Mouse (Mus musculus): ENCODE results near the gene 4931429L15Rik. TPM values are rescaled to one million over a fixed set of nuclear protein-coding genes. Genes with fewer than 3 reads are reported as not detected.

Gene 4931429L15Rik
- polyA plus RNA-seq, 1 experiment from 2014 or later, result not detected

DNA sequence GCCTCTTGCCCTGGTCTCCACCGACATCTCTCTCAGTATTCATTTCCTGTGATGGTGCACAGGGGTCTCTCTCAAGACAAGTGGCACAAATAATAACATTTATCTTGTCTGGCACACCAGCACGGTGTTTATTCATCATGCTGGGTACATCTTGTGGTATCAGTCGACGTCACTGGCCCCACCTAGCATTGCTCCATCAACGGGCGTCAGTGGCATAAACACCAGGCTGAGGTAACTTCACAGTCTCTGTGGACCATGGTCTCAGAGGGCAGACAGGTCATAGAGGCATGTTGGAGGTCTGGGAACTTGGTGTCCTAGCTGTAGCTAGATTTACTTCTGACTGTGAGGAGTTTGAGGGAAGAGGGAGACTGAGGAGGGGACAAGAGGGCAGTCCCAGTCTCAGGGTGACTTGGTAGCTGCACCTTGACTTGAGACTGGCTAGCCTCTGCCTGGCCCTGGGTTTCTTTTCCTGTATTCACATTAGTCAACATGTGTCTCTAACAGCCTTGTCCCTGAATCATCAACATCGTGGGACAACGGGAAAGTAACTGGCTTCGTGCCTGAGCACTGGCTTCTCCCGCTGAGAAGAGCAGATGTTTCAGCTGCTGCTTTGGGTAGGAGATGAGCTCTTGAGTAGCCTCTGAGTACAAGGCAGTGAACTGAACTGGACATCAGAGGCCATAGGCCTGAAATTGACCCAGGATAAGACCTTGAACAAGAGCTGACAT, 63.0 kb downstream of the 4931429L15Rik start:
- H3K4me3 ChIP-seq, result no peak overlapping the region
- H3K4me2 ChIP-seq, result no peak overlapping the region
- H3K27ac ChIP-seq, result 0 out of 2 replicates have a peak overlapping the region, but pooled peaks have one; percentile 5
- no peak for ATAC-seq (replicated peaks; ENCODE audit: insufficient number of reproducible peaks, insufficient read depth, low FRiP score, low read depth)
- H3K36me3 ChIP-seq, result no peaks in the 10 kb centered on the region
- 76% methylated on average over 10 of the region's 10 CpGs for WGBS
- H3K27me3 ChIP-seq, result no peaks in the 10 kb centered on the region
- H3K9ac ChIP-seq, result no peak overlapping the region
- no peaks in the 10 kb centered on the region for H3K9me3 ChIP-seq (replicated peaks)
- H3K4me1 ChIP-seq (replicated peaks), result no peaks in the 10 kb centered on the region

- ATAC-seq (replicated peaks; ENCODE audit: insufficient number of reproducible peaks, insufficient read depth, low FRiP score, low read depth), result no peak
- H3K27me3 ChIP-seq, result no peaks in the 10 kb centered on the region
- no peaks in the 10 kb centered on the region for H3K4me1 ChIP-seq (replicated peaks)
- no peaks in the 10 kb centered on the region for H3K9me3 ChIP-seq (replicated peaks)
- WGBS, result 81% methylated on average over 7 of the region's 7 CpGs
- H3K4me2 ChIP-seq, result no peak overlapping the region
- no peak overlapping the region for H3K27ac ChIP-seq
- H3K4me3 ChIP-seq, result no peak overlapping the region
- no peaks in the 10 kb centered on the region for H3K36me3 ChIP-seq
- no peak overlapping the region for H3K9ac ChIP-seq
Measured at GRCm38 (mm10) chr9:46256177-46256576, 63.6 kb downstream of the 4931429L15Rik start.

Other genes with a start within 250 kb of the 4931429L15Rik start
- gene Apoa1, start 91.4 kb downstream of the 4931429L15Rik start, polyA plus RNA-seq (2015; fragmentation: Nextera tagmentation; extraction: Ambion mirVana), result 3.9 and 29.5 TPM in 2 replicates
- gene Apoc3, start 84.3 kb downstream of the 4931429L15Rik start, polyA plus RNA-seq (2015; fragmentation: Nextera tagmentation; extraction: Ambion mirVana), result 0.36 TPM in 1 of 2 replicates, not detected in the other
- 0.13 TPM in 1 of 2 replicates, not detected in the other for gene Apoa4, start 79.3 kb downstream of the 4931429L15Rik start, polyA plus RNA-seq (2015; fragmentation: Nextera tagmentation; extraction: Ambion mirVana)
- gene Apoa5, start 51.4 kb downstream of the 4931429L15Rik start, polyA plus RNA-seq (2015; fragmentation: Nextera tagmentation; extraction: Ambion mirVana), result not detected in 2 replicates
- gene Zpr1, start 46.9 kb downstream of the 4931429L15Rik start, polyA plus RNA-seq (2015; fragmentation: Nextera tagmentation; extraction: Ambion mirVana), result 32.8 and 39.6 TPM in 2 replicates
- 11.5 and 14.6 TPM in 2 replicates for gene Bud13, start 37.0 kb downstream of the 4931429L15Rik start, polyA plus RNA-seq (2015; fragmentation: Nextera tagmentation; extraction: Ambion mirVana)

All from heart, embryonic 15.5 days (tissue).